In genomic region chr7:45477003-45477402, GRCm38 (mm10) we compare ENCODE assay signal across 9 mouse cellular contexts. TPM values are rescaled to one million over a fixed set of nuclear protein-coding genes. Genes with fewer than 3 reads are reported as not detected.
A peak's percentile ranks its signal among the peaks of the same experiment; 100 is the strongest.
DNase-seq lines count a peak whose midpoint lies in the region; ATAC-seq lines count a peak whose summit lies in the region.
"Had no signal": no experiment of that assay in that cellular context is flagged by ENCODE, and none has a peak within 500 bp of the region (broad histone marks: within the 10 kb centered on the region; RNA-seq: fewer than 3 reads in every experiment).

No protein-coding gene starts in this region.

- H3K4me3 ChIP-seq in heart, embryonic 11.5 days (ENCODE audit: low read depth, low read length), result no peak overlapping the region
- no peak overlapping the region for H3K4me3 ChIP-seq in embryonic facial prominence, embryonic 10.5 days
- H3K4me3 ChIP-seq in midbrain, embryonic 14.5 days (replicated peaks; ENCODE audit: low read depth, low read length), result no peak overlapping the region
- H3K4me3 ChIP-seq: lung, embryonic 15.5 days had no signal

- no peak overlapping the region for H3K27ac ChIP-seq in heart, embryonic 11.5 days (ENCODE audit: low read depth, low read length)
- no peak overlapping the region for H3K27ac ChIP-seq in embryonic facial prominence, embryonic 10.5 days (replicated peaks)
- no peak overlapping the region for H3K27ac ChIP-seq in midbrain, embryonic 14.5 days (replicated peaks; ENCODE audit: low read depth, low read length)
- H3K27ac ChIP-seq: lung, embryonic 15.5 days had no signal

- no peak overlapping the region for H3K9ac ChIP-seq in heart, embryonic 11.5 days (ENCODE audit: low read depth, low read length)
- H3K9ac ChIP-seq in midbrain, embryonic 14.5 days (replicated peaks; ENCODE audit: low read length), result no peak overlapping the region
- H3K9ac ChIP-seq: lung, embryonic 15.5 days had no signal

- ATAC-seq in heart, embryonic 11.5 days (replicated peaks; ENCODE audit: insufficient number of reproducible peaks, low FRiP score, low TSS enrichment), result no peak
- ATAC-seq in midbrain, embryonic 14.5 days (ENCODE audit: low FRiP score, low TSS enrichment), result no peak

- no peaks in the 10 kb centered on the region for H3K4me1 ChIP-seq in heart, embryonic 11.5 days (ENCODE audit: control insufficient read depth, insufficient read depth, low read length)
- H3K4me1 ChIP-seq in embryonic facial prominence, embryonic 10.5 days, result 0 out of 2 replicates have a peak, but pooled peaks cover 6% of the 10 kb centered on the region
- no peaks in the 10 kb centered on the region for H3K4me1 ChIP-seq in midbrain, embryonic 14.5 days (ENCODE audit: control insufficient read depth, insufficient read depth, low read length)
- H3K4me1 ChIP-seq: lung, embryonic 15.5 days had no signal

- H3K36me3 ChIP-seq in heart, embryonic 11.5 days (ENCODE audit: control insufficient read depth, insufficient read depth, low read length), result no peaks in the 10 kb centered on the region
- H3K36me3 ChIP-seq in embryonic facial prominence, embryonic 10.5 days (replicated peaks), result peaks cover 11% of the 10 kb centered on the region
- H3K36me3 ChIP-seq in midbrain, embryonic 14.5 days (ENCODE audit: control insufficient read depth, insufficient read depth, low read length), result no peaks in the 10 kb centered on the region
- H3K36me3 ChIP-seq: lung, embryonic 15.5 days had no signal

- no peaks in the 10 kb centered on the region for H3K9me3 ChIP-seq in heart, embryonic 11.5 days (replicated peaks; ENCODE audit: control insufficient read depth, low read length)
- H3K9me3 ChIP-seq in embryonic facial prominence, embryonic 10.5 days, result no peaks in the 10 kb centered on the region
- H3K9me3 ChIP-seq in midbrain, embryonic 14.5 days (ENCODE audit: control insufficient read depth, low read length), result no peaks in the 10 kb centered on the region
- H3K9me3 ChIP-seq: lung, embryonic 15.5 days had no signal

- 24% methylated on average over 3 of the region's 3 CpGs for WGBS in heart, embryonic 11.5 days (ENCODE audit: insufficient replicate concordance)
- 17% methylated on average over 3 of the region's 3 CpGs for WGBS in embryonic facial prominence, embryonic 10.5 days
- 13% methylated on average over 3 of the region's 3 CpGs for WGBS in midbrain, embryonic 14.5 days

- DNase-seq in heart, adult 11 months, result peak; percentile 92
- peak; percentile 51 to 69 for DNase-seq in urinary bladder, postnatal 36 days (ENCODE audit: low spot score in 2 of 2)
- DNase-seq in urinary bladder, adult 2 months (ENCODE audit: low spot score), result no peak
- DNase-seq in embryonic facial prominence, embryonic 10.5 days (ENCODE audit: low spot score), result peak; percentile 55
- DNase-seq in kidney, postnatal 25 days, result peak; percentile 74
- DNase-seq in midbrain, embryonic 14.5 days, result peak; percentile 86
- peak; percentile 69 for DNase-seq in thymus, postnatal 25 days

- no peaks in the 10 kb centered on the region for H3K27me3 ChIP-seq in heart, embryonic 11.5 days (ENCODE audit: control insufficient read depth, insufficient read depth, low read length)
- H3K27me3 ChIP-seq in embryonic facial prominence, embryonic 10.5 days (replicated peaks; ENCODE audit: low read depth, poor library complexity, severe bottlenecking), result no peaks in the 10 kb centered on the region
- no peaks in the 10 kb centered on the region for H3K27me3 ChIP-seq in midbrain, embryonic 14.5 days (ENCODE audit: control insufficient read depth, insufficient read depth, low read length)
- H3K27me3 ChIP-seq: lung, embryonic 15.5 days had no signal

- no peak overlapping the region for H3K4me2 ChIP-seq in heart, embryonic 11.5 days
- H3K4me2 ChIP-seq in midbrain, embryonic 14.5 days (ENCODE audit: low read length), result no peak overlapping the region
- H3K4me2 ChIP-seq: lung, embryonic 15.5 days had no signal

RNA-seq across cellular contexts. Expression of gene Tulp2, which starts 4.7 kb away (rescaled TPM):
- 1.5 and 2.2 TPM in 2 replicates for polyA plus RNA-seq in heart, embryonic 11.5 days (2014; fragmentation: Nextera tagmentation; extraction: Ambion mirVana)
- polyA plus RNA-seq in urinary bladder, adult 2 months (2012; rRNA removed), result 0.43 and 0.56 TPM in 2 replicates
- 0.93 and 1.4 TPM in 2 replicates for polyA plus RNA-seq in embryonic facial prominence, embryonic 10.5 days (2016; fragmentation: Nextera tagmentation; extraction: Ambion mirVana)
- polyA plus RNA-seq in midbrain, embryonic 14.5 days (2014; fragmentation: Nextera tagmentation; extraction: Ambion mirVana), result 0.13 and 0.32 TPM in 2 replicates

RNA-seq across cellular contexts. Expression of gene Gm45808, which starts 9.6 kb away (rescaled TPM):
- polyA plus RNA-seq in heart, embryonic 11.5 days (2014; fragmentation: Nextera tagmentation; extraction: Ambion mirVana), result not detected in 2 replicates
- polyA plus RNA-seq in urinary bladder, adult 2 months (2012; rRNA removed), result 0.29 and 0.31 TPM in 2 replicates
- not detected in 2 replicates for polyA plus RNA-seq in embryonic facial prominence, embryonic 10.5 days (2016; fragmentation: Nextera tagmentation; extraction: Ambion mirVana)
- polyA plus RNA-seq in midbrain, embryonic 14.5 days (2014; fragmentation: Nextera tagmentation; extraction: Ambion mirVana), result not detected in 2 replicates
- polyA plus RNA-seq: lung, embryonic 15.5 days had no signal

RNA-seq across cellular contexts. Expression of gene Bax, which starts 10.3 kb away (rescaled TPM):
- 91.3 and 146 TPM in 2 replicates for polyA plus RNA-seq in heart, embryonic 11.5 days (2014; fragmentation: Nextera tagmentation; extraction: Ambion mirVana)
- 78.4 and 113 TPM in 2 replicates for polyA plus RNA-seq in urinary bladder, adult 2 months (2012; rRNA removed)
- 243 and 247 TPM in 2 replicates for polyA plus RNA-seq in embryonic facial prominence, embryonic 10.5 days (2016; fragmentation: Nextera tagmentation; extraction: Ambion mirVana)
- polyA plus RNA-seq in midbrain, embryonic 14.5 days (2014; fragmentation: Nextera tagmentation; extraction: Ambion mirVana), result 107 and 182 TPM in 2 replicates

RNA-seq across cellular contexts. Expression of gene Dhdh, which starts 11.6 kb away (rescaled TPM):
- polyA plus RNA-seq in heart, embryonic 11.5 days (2014; fragmentation: Nextera tagmentation; extraction: Ambion mirVana), result 4.6 and 4.9 TPM in 2 replicates
- 5.7 and 7.7 TPM in 2 replicates for polyA plus RNA-seq in urinary bladder, adult 2 months (2012; rRNA removed)
- polyA plus RNA-seq in embryonic facial prominence, embryonic 10.5 days (2016; fragmentation: Nextera tagmentation; extraction: Ambion mirVana), result 5.7 and 7.4 TPM in 2 replicates
- 3.1 and 3.2 TPM in 2 replicates for polyA plus RNA-seq in midbrain, embryonic 14.5 days (2014; fragmentation: Nextera tagmentation; extraction: Ambion mirVana)

RNA-seq across cellular contexts. Expression of gene Ftl1, which starts 17.3 kb away (rescaled TPM):
- polyA plus RNA-seq in heart, embryonic 11.5 days (2014; fragmentation: Nextera tagmentation; extraction: Ambion mirVana), result 4,030 and 4,320 TPM in 2 replicates
- 1,966 and 2,293 TPM in 2 replicates for polyA plus RNA-seq in urinary bladder, adult 2 months (2012; rRNA removed)
- 5,460 and 5,734 TPM in 2 replicates for polyA plus RNA-seq in embryonic facial prominence, embryonic 10.5 days (2016; fragmentation: Nextera tagmentation; extraction: Ambion mirVana)
- 5,898 and 6,785 TPM in 2 replicates for polyA plus RNA-seq in midbrain, embryonic 14.5 days (2014; fragmentation: Nextera tagmentation; extraction: Ambion mirVana)
